Mouse (Mus musculus): ENCODE results near the gene Gm42688.

- TF ChIP-seq CTCF (IDR thresholded peaks at IDR 0.05; ENCODE audit: extremely low read depth, insufficient read length, insufficient replicate concordance, low read depth, low read length) (no peak), POLR2A (IDR thresholded peaks at IDR 0.05; ENCODE audit: low read depth, low read length) (no peak)
Observed at GRCm38 (mm10) chr6:83134226-83134625, 32.8 kb downstream of the Gm42688 start.
